Mouse (Mus musculus) heart, postnatal 0 days (tissue): Measurements from ENCODE around the gene Celf6.

Source experiments
- CTCF ChIP-seq: IDR thresholded peaks from 2 replicates; pipeline ENCODE4 v1.5.1; 2016; ENCODE audit warnings: antibody characterized with exemption, control low read depth, low read depth
- EP300 ChIP-seq: IDR thresholded peaks from 2 replicates; pipeline ENCODE4 v1.6.1; 2016; ENCODE audit warnings: antibody characterized with exemption, low read depth

DNA sequence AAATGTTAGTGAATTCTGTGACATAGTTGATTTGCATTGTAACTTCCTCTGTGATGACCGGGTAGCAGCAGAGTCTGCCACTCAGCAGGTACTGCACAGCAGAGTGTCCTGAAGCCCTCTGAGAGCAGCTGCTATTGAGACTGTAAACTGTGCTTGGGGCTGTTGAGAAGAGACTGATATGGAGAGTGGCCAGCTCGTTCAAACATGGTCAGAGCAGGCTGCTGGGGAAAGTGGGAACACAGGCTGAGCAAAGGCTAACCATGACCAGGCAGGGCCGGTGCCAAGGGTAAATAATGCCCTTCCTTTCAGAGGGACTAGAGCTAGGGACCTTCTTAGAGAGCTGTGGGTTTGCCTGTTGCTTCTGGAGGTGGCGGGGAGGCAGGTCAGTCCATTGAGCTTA lies 24.0 kb upstream of the Celf6 start:
- TF ChIP-seq CTCF (no peak), EP300 (no peak)
